Mouse (Mus musculus): ENCODE results near the gene Sqor. TPM values are rescaled to one million over a fixed set of nuclear protein-coding genes. Genes with fewer than 3 reads are reported as not detected.

Sqor gene
- polyA plus RNA-seq, 1 experiment from 2014 or later, result 40.1 TPM

- H3K9ac ChIP-seq (ENCODE audit: low read depth, low read length), result no peak overlapping the region
- H3K4me1 ChIP-seq (ENCODE audit: control insufficient read depth, insufficient read depth, low read length), result no peaks in the 10 kb centered on the region
- no peak overlapping the region for H3K4me3 ChIP-seq (ENCODE audit: low read length)
- no peak overlapping the region for H3K4me2 ChIP-seq (ENCODE audit: low read depth, low read length)
- ATAC-seq, result no peak
- H3K36me3 ChIP-seq (ENCODE audit: control insufficient read depth, insufficient read depth, low read length), result no peaks in the 10 kb centered on the region
- 87% methylated on average over 4 of the region's 4 CpGs for WGBS
- H3K9me3 ChIP-seq (ENCODE audit: control insufficient read depth, low read length), result no peaks in the 10 kb centered on the region
- H3K27ac ChIP-seq (ENCODE audit: low read length), result no peak overlapping the region
- H3K27me3 ChIP-seq (replicated peaks; ENCODE audit: control insufficient read depth, insufficient read depth, low read length), result no peaks in the 10 kb centered on the region
These were observed 44.0 kb downstream of the Sqor start for GRCm38 (mm10) chr2:122809027-122809426.

- Histone ChIP-seq H3K27ac (ENCODE audit: low read length) (no peak overlapping the region), H3K36me3 (ENCODE audit: control insufficient read depth, insufficient read depth, low read length) (no peaks in the 10 kb centered on the region), H3K9ac (ENCODE audit: low read depth, low read length) (no peak overlapping the region), H3K27me3 (replicated peaks; ENCODE audit: control insufficient read depth, insufficient read depth, low read length) (no peaks in the 10 kb centered on the region), H3K4me3 (ENCODE audit: low read length) (no peak overlapping the region), H3K4me2 (ENCODE audit: low read depth, low read length) (no peak overlapping the region), H3K4me1 (ENCODE audit: control insufficient read depth, insufficient read depth, low read length) (no peaks in the 10 kb centered on the region), H3K9me3 (ENCODE audit: control insufficient read depth, low read length) (no peaks in the 10 kb centered on the region)
- no peak for ATAC-seq
- WGBS, result 85% methylated on average over 2 of the region's 2 CpGs
These were observed 51.9 kb downstream of the Sqor start for GRCm38 (mm10) chr2:122816986-122817385.

GRCm38 (mm10) chr2:122821246-122821645 lies 56.2 kb downstream of the Sqor start:
- no peaks in the 10 kb centered on the region for H3K27me3 ChIP-seq (replicated peaks; ENCODE audit: control insufficient read depth, insufficient read depth, low read length)
- H3K36me3 ChIP-seq (ENCODE audit: control insufficient read depth, insufficient read depth, low read length), result no peaks in the 10 kb centered on the region
- H3K4me1 ChIP-seq (ENCODE audit: control insufficient read depth, insufficient read depth, low read length), result no peaks in the 10 kb centered on the region
- 38% methylated on average over 2 of the region's 2 CpGs for WGBS
- H3K4me2 ChIP-seq (ENCODE audit: low read depth, low read length), result no peak overlapping the region
- H3K9ac ChIP-seq (ENCODE audit: low read depth, low read length), result no peak overlapping the region
- no peak overlapping the region for H3K4me3 ChIP-seq (ENCODE audit: low read length)
- H3K9me3 ChIP-seq (ENCODE audit: control insufficient read depth, low read length), result no peaks in the 10 kb centered on the region
- H3K27ac ChIP-seq (ENCODE audit: low read length), result no peak overlapping the region
- no peak for ATAC-seq

GRCm38 (mm10) chr2:122825406-122826236 lies 60.6 kb downstream of the Sqor start:
- Histone ChIP-seq H3K9me3 (ENCODE audit: control insufficient read depth, low read length) (no peaks in the 10 kb centered on the region), H3K27me3 (replicated peaks; ENCODE audit: control insufficient read depth, insufficient read depth, low read length) (no peaks in the 10 kb centered on the region), H3K4me1 (ENCODE audit: control insufficient read depth, insufficient read depth, low read length) (no peaks in the 10 kb centered on the region), H3K4me2 (ENCODE audit: low read depth, low read length) (0 out of 2 replicates have a peak overlapping the region, but pooled peaks have one; percentile 0), H3K36me3 (ENCODE audit: control insufficient read depth, insufficient read depth, low read length) (no peaks in the 10 kb centered on the region), H3K4me3 (ENCODE audit: low read length) (no peak overlapping the region), H3K9ac (ENCODE audit: low read depth, low read length) (no peak overlapping the region), H3K27ac (ENCODE audit: low read length) (no peak overlapping the region)
- ATAC-seq, result peak; percentile 60
- 35% methylated on average over 19 of the region's 19 CpGs for WGBS

GRCm38 (mm10) chr2:122826302-122826701 lies 61.3 kb downstream of the Sqor start:
- Histone ChIP-seq H3K36me3 (ENCODE audit: control insufficient read depth, insufficient read depth, low read length) (no peaks in the 10 kb centered on the region), H3K27me3 (replicated peaks; ENCODE audit: control insufficient read depth, insufficient read depth, low read length) (no peaks in the 10 kb centered on the region), H3K4me2 (ENCODE audit: low read depth, low read length) (no peak overlapping the region), H3K27ac (ENCODE audit: low read length) (no peak overlapping the region), H3K4me3 (ENCODE audit: low read length) (no peak overlapping the region), H3K9me3 (ENCODE audit: control insufficient read depth, low read length) (no peaks in the 10 kb centered on the region), H3K4me1 (ENCODE audit: control insufficient read depth, insufficient read depth, low read length) (no peaks in the 10 kb centered on the region), H3K9ac (ENCODE audit: low read depth, low read length) (no peak overlapping the region)
- 55% methylated on average over 3 of the region's 3 CpGs for WGBS
- no peak for ATAC-seq

- WGBS, result 76% methylated on average over 4 of the region's 4 CpGs
These were observed 89.6 kb downstream of the Sqor start for GRCm38 (mm10) chr2:122854636-122855035.

GRCm38 (mm10) chr2:122855354-122855753 lies 90.3 kb downstream of the Sqor start:
- Histone ChIP-seq H3K4me2 (ENCODE audit: low read depth, low read length) (no peak overlapping the region), H3K9ac (ENCODE audit: low read depth, low read length) (no peak overlapping the region), H3K9me3 (ENCODE audit: control insufficient read depth, low read length) (no peaks in the 10 kb centered on the region), H3K4me1 (ENCODE audit: control insufficient read depth, insufficient read depth, low read length) (no peaks in the 10 kb centered on the region), H3K27me3 (replicated peaks; ENCODE audit: control insufficient read depth, insufficient read depth, low read length) (no peaks in the 10 kb centered on the region), H3K4me3 (ENCODE audit: low read length) (no peak overlapping the region), H3K36me3 (ENCODE audit: control insufficient read depth, insufficient read depth, low read length) (no peaks in the 10 kb centered on the region), H3K27ac (ENCODE audit: low read length) (no peak overlapping the region)
- no peak for ATAC-seq
- 77% methylated on average over 3 of the region's 3 CpGs for WGBS

More at GRCm38 (mm10) chr2:122854636-122855035, 89.6 kb downstream of the Sqor start:
- Histone ChIP-seq H3K36me3 (ENCODE audit: control insufficient read depth, insufficient read depth, low read length) (no peaks in the 10 kb centered on the region), H3K9ac (ENCODE audit: low read depth, low read length) (no peak overlapping the region), H3K27ac (ENCODE audit: low read length) (no peak overlapping the region), H3K9me3 (ENCODE audit: control insufficient read depth, low read length) (no peaks in the 10 kb centered on the region), H3K4me1 (ENCODE audit: control insufficient read depth, insufficient read depth, low read length) (no peaks in the 10 kb centered on the region), H3K4me2 (ENCODE audit: low read depth, low read length) (no peak overlapping the region), H3K27me3 (replicated peaks; ENCODE audit: control insufficient read depth, insufficient read depth, low read length) (no peaks in the 10 kb centered on the region), H3K4me3 (ENCODE audit: low read length) (no peak overlapping the region)
- ATAC-seq, result no peak

Other genes starting within 250 kb of the Sqor start
- 22.3 and 22.8 TPM in 2 replicates for gene Gatm, start 153.9 kb upstream of the Sqor start, polyA plus RNA-seq (2015; fragmentation: Nextera tagmentation; extraction: Ambion mirVana)
- 8.7 and 10.1 TPM in 2 replicates for gene AA467197, start 128.3 kb upstream of the Sqor start, polyA plus RNA-seq (2015; fragmentation: Nextera tagmentation; extraction: Ambion mirVana)
- 8.1 and 10.1 TPM in 2 replicates for gene Slc30a4, start 62.6 kb upstream of the Sqor start, polyA plus RNA-seq (2015; fragmentation: Nextera tagmentation; extraction: Ambion mirVana)
- 51.9 and 54.4 TPM in 2 replicates for gene Bloc1s6, start 26.7 kb upstream of the Sqor start, polyA plus RNA-seq (2015; fragmentation: Nextera tagmentation; extraction: Ambion mirVana)